In the genomic region with DNA sequence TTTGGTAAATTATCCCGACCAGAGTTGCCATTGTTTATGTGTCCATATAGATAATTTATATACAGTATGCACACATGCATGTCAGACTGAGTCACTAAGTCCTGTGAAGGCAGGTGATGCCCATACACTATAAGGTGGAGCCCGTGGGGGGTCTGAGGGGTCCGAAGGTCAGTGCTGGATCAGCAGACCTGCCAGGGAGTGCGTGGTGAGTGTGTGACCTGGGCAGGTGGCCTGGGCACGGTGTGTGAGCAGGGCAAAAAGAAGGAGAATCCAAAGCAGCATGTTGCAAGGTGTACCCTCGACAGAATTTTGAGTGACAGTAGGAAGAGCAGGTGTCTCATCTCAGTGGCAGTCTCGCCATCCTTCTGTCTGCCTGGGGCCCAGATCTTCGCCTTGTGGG, we compare ENCODE assay signal across 12 mouse cellular contexts.
DNase-seq lines count a peak whose midpoint lies in the region; ATAC-seq and TF ChIP-seq lines count a peak whose summit lies in the region.
"Had no signal": no experiment of that assay in that cellular context is flagged by ENCODE, and none has a peak within 500 bp of the region (broad histone marks: within the 10 kb centered on the region; RNA-seq: fewer than 3 reads in every experiment).

No protein-coding gene starts in this region.

- H3K27me3 ChIP-seq in kidney, embryonic 16.5 days (ENCODE audit: insufficient read depth, low read length) = no peaks in the 10 kb centered on the region
- H3K27me3 ChIP-seq in hindbrain, embryonic 16.5 days (replicated peaks; ENCODE audit: control insufficient read depth, insufficient read depth, low read length) = no peaks in the 10 kb centered on the region
- H3K27me3 ChIP-seq in midbrain, postnatal 0 days (ENCODE audit: insufficient read depth, low read length) = no peaks in the 10 kb centered on the region

- TF ChIP-seq CTCF in midbrain, postnatal 0 days (IDR thresholded peaks at IDR 0.05) = no peak

- H3K9me3 ChIP-seq in kidney, embryonic 16.5 days (ENCODE audit: low read length) = no peaks in the 10 kb centered on the region
- no peaks in the 10 kb centered on the region for H3K9me3 ChIP-seq in hindbrain, embryonic 16.5 days (ENCODE audit: control insufficient read depth, low read length)
- H3K9me3 ChIP-seq in midbrain, postnatal 0 days (ENCODE audit: low read length) = no peaks in the 10 kb centered on the region

- ATAC-seq in kidney, embryonic 16.5 days (ENCODE audit: low FRiP score, low TSS enrichment) = no peak; the same call in 1 of the 2 replicates
- ATAC-seq in hindbrain, embryonic 16.5 days = 0 out of 2 replicates have a peak, but pooled peaks have one; percentile 7
- peak; percentile 50; the same call in 1 of the 2 replicates for ATAC-seq in midbrain, postnatal 0 days (ENCODE audit: low FRiP score)

- WGBS in kidney, embryonic 16.5 days = 59% methylated on average over 8 of the region's 8 CpGs
- WGBS in hindbrain, embryonic 16.5 days = 70% methylated on average over 8 of the region's 8 CpGs
- WGBS in midbrain, postnatal 0 days = 68% methylated on average over 8 of the region's 8 CpGs

- H3K4me3 ChIP-seq in kidney, embryonic 16.5 days (ENCODE audit: low read length) = no peak overlapping the region
- no peak overlapping the region for H3K4me3 ChIP-seq in hindbrain, embryonic 16.5 days (ENCODE audit: low read length)
- no peak overlapping the region for H3K4me3 ChIP-seq in midbrain, postnatal 0 days (ENCODE audit: low read depth, low read length)

- no peak overlapping the region for H3K27ac ChIP-seq in kidney, embryonic 16.5 days (ENCODE audit: low read length)
- no peak overlapping the region for H3K27ac ChIP-seq in hindbrain, embryonic 16.5 days (ENCODE audit: low read depth, low read length)
- no peak overlapping the region for H3K27ac ChIP-seq in midbrain, postnatal 0 days (ENCODE audit: low read depth, low read length)

- H3K4me2 ChIP-seq in kidney, embryonic 16.5 days (replicated peaks; ENCODE audit: low read depth, low read length) = no peak overlapping the region
- no peak overlapping the region for H3K4me2 ChIP-seq in hindbrain, embryonic 16.5 days (ENCODE audit: low read length)
- H3K4me2 ChIP-seq in midbrain, postnatal 0 days (ENCODE audit: low read depth, low read length, poor library complexity, severe bottlenecking) = no peak overlapping the region

- H3K4me1 ChIP-seq in kidney, embryonic 16.5 days (ENCODE audit: insufficient read depth, low read length) = peaks cover 54% of the 10 kb centered on the region
- H3K4me1 ChIP-seq in hindbrain, embryonic 16.5 days (ENCODE audit: control insufficient read depth, insufficient read depth, low read depth, low read length) = peaks cover 6% of the 10 kb centered on the region
- H3K4me1 ChIP-seq in midbrain, postnatal 0 days (ENCODE audit: insufficient read depth, low read length) = no peaks in the 10 kb centered on the region

- H3K9ac ChIP-seq in kidney, embryonic 16.5 days (replicated peaks; ENCODE audit: low read length) = no peak overlapping the region
- H3K9ac ChIP-seq in hindbrain, embryonic 16.5 days (ENCODE audit: low read depth, low read length) = no peak overlapping the region
- no peak overlapping the region for H3K9ac ChIP-seq in midbrain, postnatal 0 days (replicated peaks; ENCODE audit: low read length, poor library complexity, severe bottlenecking)

- 0 out of 2 replicates have a peak, but pooled peaks cover 3% of the 10 kb centered on the region for H3K36me3 ChIP-seq in kidney, embryonic 16.5 days (ENCODE audit: insufficient read depth, low read length)
- no peaks in the 10 kb centered on the region for H3K36me3 ChIP-seq in hindbrain, embryonic 16.5 days (ENCODE audit: control insufficient read depth, insufficient read depth, low read length)
- no peaks in the 10 kb centered on the region for H3K36me3 ChIP-seq in midbrain, postnatal 0 days (ENCODE audit: insufficient read depth, low read length)

- DNase-seq in kidney, adult 11 months = peak; percentile 77
- DNase-seq in kidney, postnatal 14 days = peak; percentile 63
- DNase-seq in midbrain, postnatal 0 days (ENCODE audit: low spot score) = no peak
- no peak for DNase-seq in cerebellum, adult 9-10 months
- DNase-seq in adrenal gland, adult 2 months = no peak
- no peak for DNase-seq in layer of hippocampus, adult 11-12 months (ENCODE audit: low spot score)
- DNase-seq: B cell, adult 2 months; heart, postnatal 10 days; lung, postnatal 36 days; thymus, adult 18-20 months had no signal

Comparison
In these comparisons a context has a peak if more than half of its experiments do, and no peak if none do; other contexts are left out.
1. DNase-seq: peak in kidney, adult 11 months (single experiment) and kidney, postnatal 14 days (single experiment); none in midbrain, postnatal 0 days (single experiment), cerebellum, adult 9-10 months (single experiment), adrenal gland, adult 2 months (single experiment) and layer of hippocampus, adult 11-12 months (single experiment).